Mouse (Mus musculus) CH12.LX (cell line): ENCODE measurements around the gene Bag1. TPM values are rescaled to one million over a fixed set of nuclear protein-coding genes. Genes with fewer than 3 reads are reported as not detected.

ENCODE experiments used
- DNase-seq: peaks from one replicate; pipeline ENCODE4 v3.0.0-alpha.2; 2013; ENCODE audit errors: extremely low read depth
- H3K27ac ChIP-seq: 2 replicates; pipeline ENCODE4 v1.5.1; 2012; ENCODE audit warnings: low read depth, mild to moderate bottlenecking, control low read depth, moderate library complexity; ENCODE audit not compliant: insufficient read depth
- H3K27me3 ChIP-seq: replicated peaks from 2 replicates; pipeline ENCODE3; 2012; ENCODE audit warnings: inconsistent platforms
- H3K36me3 ChIP-seq, 2 experiments: replicated peaks in 1 of 2; 2 replicates each; pipeline versions ENCODE3 to v1.6.1; 2012; ENCODE audit warnings: inconsistent platforms in 1 of 2, low read length in 1 of 2, mild to moderate bottlenecking in 1 of 2, mixed read lengths in 1 of 2, moderate library complexity in 1 of 2; ENCODE audit not compliant: control insufficient read depth in 1 of 2, insufficient read depth in 1 of 2
- H3K4me1 ChIP-seq, 2 experiments: 2 replicates each; pipeline ENCODE4 v1.6.1; 2012; ENCODE audit warnings: inconsistent platforms in 1 of 2, moderate library complexity in 1 of 2; ENCODE audit not compliant: insufficient read depth in 2 of 2, control insufficient read depth in 1 of 2
- H3K4me2 ChIP-seq: 2 replicates; pipeline ENCODE4 v1.6.1; 2012; ENCODE audit warnings: low read depth, mild to moderate bottlenecking, control low read depth; ENCODE audit not compliant: poor library complexity, insufficient read depth, severe bottlenecking
- H3K4me3 ChIP-seq, 3 experiments: fragments of 150-350 bp in 1 of 3; sonication (generic) in 1 of 3; replicated peaks in 1 of 3; 2 replicates each; pipeline versions ENCODE3 to v1.5.1; 2011 to 2012; ENCODE audit warnings: low read depth in 2 of 3, low read length in 2 of 3, mild to moderate bottlenecking in 2 of 3, moderate library complexity in 2 of 3, control low read depth in 1 of 3, improper control_type of control experiment in 1 of 3, inconsistent platforms in 1 of 3, mixed read lengths in 1 of 3; ENCODE audit not compliant: poor library complexity in 1 of 3
- H3K79me2 ChIP-seq: replicated peaks from 2 replicates; pipeline ENCODE4 v1.6.1; 2012; ENCODE audit warnings: mild to moderate bottlenecking, moderate library complexity; ENCODE audit not compliant: control insufficient read depth, poor library complexity, insufficient read depth, severe bottlenecking; ENCODE audit errors: extremely low read depth
- H3K9ac ChIP-seq: 2 replicates; pipeline ENCODE4 v1.6.1; 2012; ENCODE audit warnings: low read depth, mild to moderate bottlenecking, control low read depth, moderate library complexity; ENCODE audit not compliant: insufficient read depth
- H3K9me3 ChIP-seq: replicated peaks from 2 replicates; pipeline ENCODE3; 2012; ENCODE audit warnings: low read length, inconsistent platforms, mixed read lengths
- CHD1 ChIP-seq: IDR thresholded peaks from 2 replicates; pipeline ENCODE4 v1.6.1; 2012; ENCODE audit warnings: low read depth, low read length, improper control_type of control experiment, inconsistent platforms
- CHD2 ChIP-seq: IDR thresholded peaks from 2 replicates; pipeline ENCODE4 v1.6.1; 2011; ENCODE audit warnings: low read length, improper control_type of control experiment
- E2F4 ChIP-seq: IDR thresholded peaks from 2 replicates; pipeline ENCODE4 v1.6.1; 2011; ENCODE audit warnings: low read depth, low read length, improper control_type of control experiment; ENCODE audit not compliant: insufficient replicate concordance
- ELF1 ChIP-seq: IDR thresholded peaks from 2 replicates; pipeline ENCODE4 v1.6.1; 2014; ENCODE audit warnings: low read depth, mild to moderate bottlenecking, inconsistent platforms, low read length, improper control_type of control experiment
- EP300 ChIP-seq: IDR thresholded peaks from 2 replicates; pipeline ENCODE4 v1.6.1; 2011; ENCODE audit warnings: low read length, improper control_type of control experiment
- ETS1 ChIP-seq: conservative IDR thresholded peaks from 2 replicates; pipeline ENCODE4 v1.6.1; 2012; ENCODE audit warnings: low read depth, mild to moderate bottlenecking, inconsistent platforms, low read length, improper control_type of control experiment, moderate library complexity
- GABPA ChIP-seq: IDR thresholded peaks from 2 replicates; pipeline ENCODE4 v1.6.1; 2012; ENCODE audit warnings: low read depth, low read length, improper control_type of control experiment, inconsistent platforms; ENCODE audit not compliant: insufficient replicate concordance
- JUN ChIP-seq: IDR thresholded peaks from 2 replicates; pipeline ENCODE4 v1.6.1; 2011; ENCODE audit warnings: low read depth, mild to moderate bottlenecking, low read length, improper control_type of control experiment, moderate library complexity; ENCODE audit not compliant: insufficient read depth
- JUND ChIP-seq: conservative IDR thresholded peaks from 2 replicates; pipeline ENCODE4 v1.6.1; 2011; ENCODE audit warnings: low read depth, low read length, improper control_type of control experiment
- KAT2A ChIP-seq: IDR thresholded peaks from 2 replicates; pipeline ENCODE4 v1.6.1; 2012; ENCODE audit warnings: low read length, improper control_type of control experiment, inconsistent platforms; ENCODE audit not compliant: insufficient replicate concordance
- MAZ ChIP-seq: IDR thresholded peaks from 2 replicates; pipeline ENCODE4 v1.6.1; 2012; ENCODE audit warnings: low read depth, mild to moderate bottlenecking, inconsistent platforms, low read length, improper control_type of control experiment, moderate library complexity
- MYC ChIP-seq: IDR thresholded peaks from 2 replicates; pipeline ENCODE4 v1.6.1; 2011; ENCODE audit warnings: low read depth, mild to moderate bottlenecking, improper control_type of control experiment, low read length
- NELFE ChIP-seq: IDR thresholded peaks from 2 replicates; pipeline ENCODE4 v1.6.1; 2011; ENCODE audit warnings: low read depth, low read length, improper control_type of control experiment
- NRF1 ChIP-seq: IDR thresholded peaks from 2 replicates; pipeline ENCODE4 v1.6.1; 2014; ENCODE audit warnings: low read depth, mild to moderate bottlenecking, inconsistent platforms, low read length, improper control_type of control experiment, moderate library complexity
- POLR2AphosphoS2 ChIP-seq: IDR thresholded peaks from 2 replicates; pipeline ENCODE4 v1.6.1; 2011; ENCODE audit warnings: low read depth, low read length, improper control_type of control experiment
- TCF12 ChIP-seq: IDR thresholded peaks from 2 replicates; pipeline ENCODE4 v1.6.1; 2014; ENCODE audit warnings: low read depth, mild to moderate bottlenecking, inconsistent platforms, low read length, improper control_type of control experiment
- UBTF ChIP-seq: IDR thresholded peaks from 2 replicates; pipeline ENCODE4 v1.6.1; 2012; ENCODE audit warnings: low read depth, mild to moderate bottlenecking, inconsistent platforms, low read length, improper control_type of control experiment, moderate library complexity
- USF2 ChIP-seq: conservative IDR thresholded peaks from 2 replicates; pipeline ENCODE4 v1.6.1; 2011; ENCODE audit warnings: low read depth, low read length, improper control_type of control experiment
- ZKSCAN1 ChIP-seq: IDR thresholded peaks from 2 replicates; pipeline ENCODE4 v1.6.1; 2012; ENCODE audit warnings: low read depth, inconsistent platforms, low read length, improper control_type of control experiment, borderline replicate concordance
- dilution Hi-C: fragments of 300-500 bp; cut with MboI; formaldehyde crosslinking; loops from 2 replicates; pipeline ENCODE4 v1.14.3; 2020; ENCODE audit warnings: low sequenced_read_pairs; ENCODE audit not compliant: extremely low pct_unique_long_range_greater_than_20kb, extremely low pct_ligation_motif_present
- in situ Hi-C: fragments of 300-500 bp; cut with MboI; formaldehyde crosslinking; loops from 3 replicates; pipeline ENCODE4 v1.14.3; 2019; ENCODE audit warnings: low sequenced_read_pairs, low pct_ligation_motif_present, low pct_unique_long_range_greater_than_20kb, mixed read lengths
- polyA plus RNA-seq: library from polyadenylated mRNA; unstranded; fragments of >175 nt; gene quantifications from 2 replicates; pipeline ENCODE4 v1.2.1, GENCODE M21; 2012; ENCODE audit warnings: low read depth; ENCODE audit not compliant: insufficient read length
- total RNA-seq, 2 experiments: library from RNA; depleted of rRNA; stranded (reverse); fragments of 300-350 nt in 1 of 2; fragments of >200 nt in 1 of 2; gene quantifications; 2 replicates each; pipeline ENCODE4 v1.2.3; 2012 to 2014

Gene Bag1
- total and polyA plus RNA-seq, 3 experiments = 105 to 161 (median 149) TPM

- Histone ChIP-seq H3K4me2 (no peak overlapping the region), H3K4me3 (no peak overlapping the region), H3K36me3 (no peaks in the 10 kb centered on the region), H3K79me2 (no peaks in the 10 kb centered on the region), H3K27ac (no peak overlapping the region), H3K27me3 (no peaks in the 10 kb centered on the region), H3K9me3 (peaks cover 4% of the 10 kb centered on the region), H3K9ac (no peak overlapping the region), H3K4me1 (peaks cover 0 to 4% of the 10 kb centered on the region in 2 experiments; a peak in 1 of 4 replicates)
- in situ Hi-C loops = no loop called here
- no peak for TF ChIP-seq JUN
- TF ChIP-seq CHD1 = no peak
- no peak for TF ChIP-seq POLR2AphosphoS2
- TF ChIP-seq NELFE = no peak
- no peak for TF ChIP-seq KAT2A
- no peak for TF ChIP-seq ZKSCAN1
- no peak for TF ChIP-seq MYC
- TF ChIP-seq UBTF = no peak
- no peak for TF ChIP-seq JUND
- no peak for TF ChIP-seq NRF1
- no peak for TF ChIP-seq EP300
- TF ChIP-seq ELF1 = no peak
- no peak for TF ChIP-seq USF2
- TF ChIP-seq CHD2 = no peak
- no peak for TF ChIP-seq GABPA
- TF ChIP-seq E2F4 = no peak
- no peak for TF ChIP-seq MAZ
- no peak for TF ChIP-seq ETS1
- DNase-seq = no peak
- dilution Hi-C loops = no loop called here
Observed at GRCm38 (mm10) chr4:40891206-40891605, 56.9 kb downstream of the Bag1 start.

- Histone ChIP-seq H3K9me3 (no peaks in the 10 kb centered on the region), H3K4me3 (no peak overlapping the region), H3K27me3 (no peaks in the 10 kb centered on the region), H3K79me2 (no peaks in the 10 kb centered on the region), H3K4me2 (no peak overlapping the region), H3K9ac (no peak overlapping the region), H3K4me1 (peaks cover 0 to 4% of the 10 kb centered on the region in 2 experiments; a peak in 1 of 4 replicates), H3K36me3 (no peaks in the 10 kb centered on the region), H3K27ac (no peak overlapping the region)
- DNase-seq = no peak
- in situ Hi-C loops (no loop called here), dilution Hi-C loops (no loop called here)
- no peak for TF ChIP-seq TCF12
- TF ChIP-seq USF2 = no peak
- no peak for TF ChIP-seq ETS1
- no peak for TF ChIP-seq POLR2AphosphoS2
- TF ChIP-seq NELFE = no peak
- no peak for TF ChIP-seq EP300
Observed at GRCm38 (mm10) chr4:40889983-40890382, 58.1 kb downstream of the Bag1 start.
